Mouse (Mus musculus): ENCODE data around the gene Cbx1. TPM values are rescaled to one million over a fixed set of nuclear protein-coding genes. Genes with fewer than 3 reads are reported as not detected.

Gene Cbx1
- 94.8 and 99.7 TPM in 2 replicates for polyA plus RNA-seq (2014; fragmentation: Nextera tagmentation; extraction: Ambion mirVana)

DNA sequence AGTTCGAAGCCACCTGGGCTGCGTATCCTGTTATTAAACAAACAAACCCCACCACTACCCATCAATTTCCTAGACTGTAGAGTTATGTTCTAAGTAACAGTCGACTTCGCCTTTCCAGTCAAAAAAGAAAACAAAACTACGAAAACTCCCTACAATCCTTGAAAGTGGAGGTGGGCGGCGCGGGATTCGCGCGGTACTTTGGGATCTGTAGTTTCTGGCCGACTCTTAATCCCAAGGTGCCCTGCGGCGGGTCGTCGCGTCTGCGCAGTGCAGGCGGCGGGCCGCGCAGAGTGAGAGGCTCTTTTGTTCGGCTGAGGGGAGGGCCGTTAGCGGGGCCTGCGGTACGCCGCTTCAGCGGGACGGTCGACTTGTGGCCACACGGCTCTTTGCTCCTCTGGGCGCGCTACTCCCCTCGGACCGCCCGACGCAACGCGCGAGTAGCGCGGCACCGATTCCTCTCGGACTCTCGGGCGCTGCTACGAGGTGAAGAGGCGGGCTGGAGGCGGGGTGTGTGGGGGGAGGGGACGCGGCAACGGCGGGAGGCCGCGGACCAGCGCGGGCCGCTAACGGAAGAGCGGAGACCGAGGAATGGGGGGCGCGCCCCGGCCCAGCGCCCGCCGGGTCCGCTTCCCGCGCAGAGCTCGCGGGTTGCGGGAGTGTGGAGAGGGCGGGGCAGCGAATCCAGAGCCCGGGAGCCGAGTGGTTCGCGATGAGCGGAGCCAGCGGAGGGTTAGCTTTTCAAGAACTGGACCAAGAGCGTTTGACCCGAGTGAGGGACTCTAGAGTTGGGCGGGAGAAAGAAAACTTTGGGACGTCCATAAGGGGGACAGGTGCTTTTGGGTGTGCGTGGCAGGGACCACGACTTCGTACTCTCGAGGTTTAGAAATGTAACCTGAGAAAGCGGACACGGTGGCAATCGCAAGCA lies at the start of gene Cbx1:
Gene Cbx1 (plus strand): TSS at position 257 of the 925 bp plus-strand sequence.
- H3K4me2 ChIP-seq (ENCODE audit: low read length) = peak within 1 kb of the TSS; percentile 77
- peak within 1 kb of the TSS; percentile 95 for H3K4me3 ChIP-seq (ENCODE audit: low read depth, low read length)
- peaks cover 17% of the 10 kb centered on the region for H3K4me1 ChIP-seq (ENCODE audit: control insufficient read depth, insufficient read depth, low read length)
- WGBS = 1% methylated on average over 93 of the region's 93 CpGs
- H3K36me3 ChIP-seq (ENCODE audit: control insufficient read depth, insufficient read depth, low read length) = no peaks in the 10 kb centered on the region
- no peaks in the 10 kb centered on the region for H3K27me3 ChIP-seq (replicated peaks; ENCODE audit: control insufficient read depth, insufficient read depth, low read length)
- peak within 1 kb of the TSS; percentile 94 for H3K9ac ChIP-seq (ENCODE audit: low read length)
- ATAC-seq (peak; percentile 99), DNase-seq (ENCODE audit: low spot score) (peak; percentile 96)
- H3K27ac ChIP-seq (ENCODE audit: low read depth, low read length) = peak within 1 kb of the TSS; percentile 97
- no peaks in the 10 kb centered on the region for H3K9me3 ChIP-seq (replicated peaks; ENCODE audit: control insufficient read depth, low read length)

DNA sequence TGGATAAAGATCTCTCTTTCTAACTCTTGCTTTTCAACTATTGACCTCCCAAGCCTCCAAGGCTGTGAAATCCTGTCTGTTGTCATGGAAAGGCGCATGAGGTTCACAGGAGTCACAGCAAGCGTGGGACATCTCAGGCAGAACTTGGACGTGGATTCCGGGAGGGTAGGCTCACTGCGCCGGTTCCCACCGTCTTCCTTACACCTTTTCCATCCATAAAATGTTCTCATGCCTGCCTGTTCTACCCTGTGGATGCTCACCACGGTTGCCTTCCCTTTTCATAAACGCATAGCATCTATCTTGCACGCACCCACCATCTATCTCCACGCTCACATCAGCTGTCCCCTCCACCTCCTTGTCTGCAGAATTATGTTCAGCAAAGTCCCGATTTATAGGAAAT lies 48.1 kb upstream of the Cbx1 start:
- no peaks in the 10 kb centered on the region for H3K36me3 ChIP-seq (ENCODE audit: control insufficient read depth, insufficient read depth, low read length)
- H3K27ac ChIP-seq (ENCODE audit: low read depth, low read length) = no peak overlapping the region
- no peaks in the 10 kb centered on the region for H3K9me3 ChIP-seq (replicated peaks; ENCODE audit: control insufficient read depth, low read length)
- WGBS = 54% methylated on average over 12 of the region's 12 CpGs
- no peak overlapping the region for H3K9ac ChIP-seq (ENCODE audit: low read length)
- DNase-seq (ENCODE audit: low spot score) = no peak
- no peak overlapping the region for H3K4me3 ChIP-seq (ENCODE audit: low read depth, low read length)
- peaks cover 15% of the 10 kb centered on the region; the same call in 1 of the 2 replicates for H3K27me3 ChIP-seq (replicated peaks; ENCODE audit: control insufficient read depth, insufficient read depth, low read length)
- H3K4me2 ChIP-seq (ENCODE audit: low read length) = no peak overlapping the region
- no peak for ATAC-seq
- peaks cover 15% of the 10 kb centered on the region for H3K4me1 ChIP-seq (ENCODE audit: control insufficient read depth, insufficient read depth, low read length)

DNA sequence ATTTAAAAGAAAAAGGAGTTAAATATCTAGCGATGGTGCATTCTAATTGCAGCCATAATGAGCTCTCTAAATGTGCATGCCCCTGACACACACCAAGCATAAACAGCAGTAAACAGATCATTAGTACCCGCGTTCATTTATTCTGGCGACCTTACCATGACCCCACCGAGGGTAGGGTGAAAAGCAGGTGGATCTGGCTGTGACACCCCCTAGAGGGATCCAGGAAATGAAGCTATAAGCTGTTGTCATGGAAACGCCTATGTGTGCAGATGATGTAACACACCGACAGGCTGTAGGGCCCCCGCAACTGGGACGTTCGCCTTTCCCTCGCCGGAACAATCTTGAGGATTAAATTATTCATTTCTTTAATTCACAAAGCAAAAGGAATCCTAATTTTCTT lies 46.9 kb upstream of the Cbx1 start:
- 1% methylated on average over 12 of the region's 12 CpGs for WGBS
- peaks cover 10% of the 10 kb centered on the region; the same call in 1 of the 2 replicates for H3K27me3 ChIP-seq (replicated peaks; ENCODE audit: control insufficient read depth, insufficient read depth, low read length)
- H3K4me3 ChIP-seq (ENCODE audit: low read depth, low read length) = no peak overlapping the region
- no peak overlapping the region for H3K27ac ChIP-seq (ENCODE audit: low read depth, low read length)
- DNase-seq (ENCODE audit: low spot score) (peak; percentile 82), ATAC-seq (peak; percentile 78)
- peak overlapping the region; percentile 34 for H3K4me2 ChIP-seq (ENCODE audit: low read length)
- no peaks in the 10 kb centered on the region for H3K36me3 ChIP-seq (ENCODE audit: control insufficient read depth, insufficient read depth, low read length)
- H3K4me1 ChIP-seq (ENCODE audit: control insufficient read depth, insufficient read depth, low read length) = peaks cover 15% of the 10 kb centered on the region
- no peaks in the 10 kb centered on the region for H3K9me3 ChIP-seq (replicated peaks; ENCODE audit: control insufficient read depth, low read length)
- H3K9ac ChIP-seq (ENCODE audit: low read length) = no peak overlapping the region

DNA sequence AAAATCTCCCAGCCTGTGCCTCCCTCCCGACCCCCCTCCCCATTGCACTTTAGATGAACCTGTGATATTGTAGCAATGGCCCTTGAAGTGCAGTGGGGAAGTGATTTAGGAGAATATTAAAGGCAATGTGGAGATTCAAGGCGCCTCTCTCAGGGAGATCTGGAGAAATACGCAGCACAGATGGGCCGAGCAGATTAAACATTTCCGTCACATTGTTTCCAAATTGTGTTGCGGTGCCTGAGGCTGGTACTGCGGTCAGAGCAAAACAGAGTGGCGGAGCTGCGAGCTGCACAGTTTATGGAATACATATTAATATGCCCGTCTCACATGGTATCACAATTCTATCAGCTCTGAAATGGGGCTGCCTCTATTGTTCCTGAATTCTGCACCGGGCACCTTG lies 45.9 kb upstream of the Cbx1 start:
- no peak overlapping the region for H3K27ac ChIP-seq (ENCODE audit: low read depth, low read length)
- no peaks in the 10 kb centered on the region for H3K9me3 ChIP-seq (replicated peaks; ENCODE audit: control insufficient read depth, low read length)
- peaks cover 15% of the 10 kb centered on the region for H3K4me1 ChIP-seq (ENCODE audit: control insufficient read depth, insufficient read depth, low read length)
- DNase-seq (ENCODE audit: low spot score) (peak; percentile 64), ATAC-seq (no peak)
- no peak overlapping the region for H3K9ac ChIP-seq (ENCODE audit: low read length)
- H3K27me3 ChIP-seq (replicated peaks; ENCODE audit: control insufficient read depth, insufficient read depth, low read length) = peaks cover 10% of the 10 kb centered on the region; the same call in 1 of the 2 replicates
- H3K36me3 ChIP-seq (ENCODE audit: control insufficient read depth, insufficient read depth, low read length) = no peaks in the 10 kb centered on the region
- H3K4me2 ChIP-seq (ENCODE audit: low read length) = 0 out of 2 replicates have a peak overlapping the region, but pooled peaks have one; percentile 8
- H3K4me3 ChIP-seq (ENCODE audit: low read depth, low read length) = no peak overlapping the region
- WGBS = 25% methylated on average over 11 of the region's 11 CpGs

DNA sequence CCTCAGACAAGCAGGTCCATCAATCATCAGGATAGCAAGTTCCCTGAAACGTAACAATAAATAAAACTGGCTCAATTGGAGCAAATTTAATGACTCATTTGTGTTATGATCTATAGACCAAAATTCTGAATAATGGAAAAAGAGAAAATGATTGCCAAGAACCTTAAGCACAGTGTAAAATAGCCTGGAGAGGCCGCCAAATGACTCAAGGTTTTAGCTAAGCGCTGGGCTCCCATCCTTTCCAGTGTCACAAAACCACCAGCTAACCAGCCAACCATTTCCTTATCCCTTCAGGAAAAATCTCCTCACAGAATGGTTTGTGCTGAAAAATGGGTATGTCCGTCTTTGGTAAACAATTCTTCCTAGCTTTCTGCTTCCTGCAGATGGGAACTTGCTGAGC lies 45.0 kb upstream of the Cbx1 start:
- Histone ChIP-seq H3K4me1 (ENCODE audit: control insufficient read depth, insufficient read depth, low read length) (peaks cover 15% of the 10 kb centered on the region), H3K4me2 (ENCODE audit: low read length) (no peak overlapping the region), H3K4me3 (ENCODE audit: low read depth, low read length) (no peak overlapping the region), H3K9ac (ENCODE audit: low read length) (no peak overlapping the region), H3K9me3 (replicated peaks; ENCODE audit: control insufficient read depth, low read length) (no peaks in the 10 kb centered on the region), H3K27ac (ENCODE audit: low read depth, low read length) (no peak overlapping the region), H3K36me3 (ENCODE audit: control insufficient read depth, insufficient read depth, low read length) (no peaks in the 10 kb centered on the region), H3K27me3 (replicated peaks; ENCODE audit: control insufficient read depth, insufficient read depth, low read length) (peaks cover 6% of the 10 kb centered on the region; the same call in 1 of the 2 replicates)
- no peak for ATAC-seq
- no peak for DNase-seq (ENCODE audit: low spot score)
- 80% methylated on average over 4 of the region's 4 CpGs for WGBS

DNA sequence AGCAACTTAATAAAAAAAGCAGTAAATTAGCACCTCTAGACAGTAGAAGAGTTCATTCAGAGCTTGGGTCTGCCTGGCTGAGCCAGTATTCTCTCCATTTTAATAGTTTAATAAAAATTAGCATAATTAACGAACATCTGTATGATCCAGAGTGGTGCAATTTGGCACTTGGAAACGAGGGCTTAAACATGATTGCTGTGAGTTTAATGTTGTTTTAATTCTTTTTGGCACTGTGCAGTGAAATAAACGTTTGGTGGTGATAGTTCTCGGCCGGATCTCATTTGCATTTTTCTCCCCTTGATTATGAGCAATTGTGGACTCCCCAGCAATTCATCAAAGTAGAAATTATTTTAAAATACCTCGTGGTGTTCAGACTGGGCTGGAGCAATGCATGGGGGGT lies 42.3 kb upstream of the Cbx1 start:
- no peak for ATAC-seq
- peaks cover 10% of the 10 kb centered on the region for H3K4me1 ChIP-seq (ENCODE audit: control insufficient read depth, insufficient read depth, low read length)
- no peaks in the 10 kb centered on the region for H3K36me3 ChIP-seq (ENCODE audit: control insufficient read depth, insufficient read depth, low read length)
- no peak overlapping the region for H3K4me3 ChIP-seq (ENCODE audit: low read depth, low read length)
- no peaks in the 10 kb centered on the region; the same call in 1 of the 2 replicates for H3K27me3 ChIP-seq (replicated peaks; ENCODE audit: control insufficient read depth, insufficient read depth, low read length)
- 36% methylated on average over 6 of the region's 6 CpGs for WGBS
- no peak overlapping the region for H3K9ac ChIP-seq (ENCODE audit: low read length)
- DNase-seq (ENCODE audit: low spot score) = no peak
- no peak overlapping the region for H3K27ac ChIP-seq (ENCODE audit: low read depth, low read length)
- no peak overlapping the region for H3K4me2 ChIP-seq (ENCODE audit: low read length)
- H3K9me3 ChIP-seq (replicated peaks; ENCODE audit: control insufficient read depth, low read length) = no peaks in the 10 kb centered on the region

DNA sequence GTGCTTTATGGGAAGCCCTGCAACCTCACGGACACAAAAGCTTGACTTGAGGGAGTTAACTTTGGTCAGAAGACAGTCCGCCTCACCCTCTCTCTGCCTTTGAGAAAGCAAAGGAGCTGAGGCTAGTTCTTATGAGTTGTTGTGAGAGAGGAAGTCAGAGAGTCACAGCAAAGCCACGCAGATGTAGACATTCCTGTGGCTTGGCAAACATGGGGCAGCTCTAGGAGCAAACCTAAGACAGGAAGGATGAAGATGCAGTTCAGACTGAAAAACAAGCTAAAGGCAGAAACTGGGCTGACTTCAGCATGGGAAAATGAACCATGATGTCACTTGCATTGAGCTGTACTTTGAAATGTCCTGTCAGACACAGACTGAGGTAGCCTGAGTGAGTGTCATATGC lies 41.4 kb upstream of the Cbx1 start:
- Histone ChIP-seq H3K4me3 (ENCODE audit: low read depth, low read length) (no peak overlapping the region), H3K4me1 (ENCODE audit: control insufficient read depth, insufficient read depth, low read length) (peaks cover 1% of the 10 kb centered on the region; the same call in 1 of the 2 replicates), H3K9ac (ENCODE audit: low read length) (no peak overlapping the region), H3K4me2 (ENCODE audit: low read length) (no peak overlapping the region), H3K27ac (ENCODE audit: low read depth, low read length) (no peak overlapping the region), H3K27me3 (replicated peaks; ENCODE audit: control insufficient read depth, insufficient read depth, low read length) (no peaks in the 10 kb centered on the region; the same call in 1 of the 2 replicates), H3K9me3 (replicated peaks; ENCODE audit: control insufficient read depth, low read length) (no peaks in the 10 kb centered on the region), H3K36me3 (ENCODE audit: control insufficient read depth, insufficient read depth, low read length) (no peaks in the 10 kb centered on the region)
- ATAC-seq (no peak), DNase-seq (ENCODE audit: low spot score) (no peak)
- 54% methylated on average over 3 of the region's 3 CpGs for WGBS

DNA sequence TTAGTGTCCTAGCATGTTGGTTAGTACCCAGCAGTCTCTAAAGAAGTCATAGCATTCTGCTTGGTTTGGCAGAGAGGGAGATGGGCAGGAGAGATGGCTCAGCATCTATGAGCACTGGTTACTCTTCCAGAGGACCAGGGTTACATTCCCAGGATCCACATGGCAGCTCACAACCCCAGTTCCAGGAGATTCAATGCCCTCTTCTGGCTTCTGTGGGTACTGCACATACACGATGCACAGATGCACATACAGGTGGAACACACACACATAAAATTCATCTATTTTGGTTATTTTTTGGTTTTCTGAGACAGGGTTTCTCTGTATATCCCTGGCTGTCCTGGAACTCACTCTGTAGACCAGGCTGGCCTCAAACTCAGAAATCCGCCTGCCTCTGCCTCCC lies 33.6 kb upstream of the Cbx1 start:
- H3K4me3 ChIP-seq (ENCODE audit: low read depth, low read length) = no peak overlapping the region
- ATAC-seq = no peak
- H3K9ac ChIP-seq (ENCODE audit: low read length) = no peak overlapping the region
- H3K36me3 ChIP-seq (ENCODE audit: control insufficient read depth, insufficient read depth, low read length) = no peaks in the 10 kb centered on the region
- no peaks in the 10 kb centered on the region for H3K27me3 ChIP-seq (replicated peaks; ENCODE audit: control insufficient read depth, insufficient read depth, low read length)
- H3K9me3 ChIP-seq (replicated peaks; ENCODE audit: control insufficient read depth, low read length) = no peaks in the 10 kb centered on the region
- no peak overlapping the region for H3K27ac ChIP-seq (ENCODE audit: low read depth, low read length)
- no peak for DNase-seq (ENCODE audit: low spot score)
- no peaks in the 10 kb centered on the region for H3K4me1 ChIP-seq (ENCODE audit: control insufficient read depth, insufficient read depth, low read length)
- 100% methylated on average over 2 of the region's 2 CpGs for WGBS
- H3K4me2 ChIP-seq (ENCODE audit: low read length) = no peak overlapping the region

DNA sequence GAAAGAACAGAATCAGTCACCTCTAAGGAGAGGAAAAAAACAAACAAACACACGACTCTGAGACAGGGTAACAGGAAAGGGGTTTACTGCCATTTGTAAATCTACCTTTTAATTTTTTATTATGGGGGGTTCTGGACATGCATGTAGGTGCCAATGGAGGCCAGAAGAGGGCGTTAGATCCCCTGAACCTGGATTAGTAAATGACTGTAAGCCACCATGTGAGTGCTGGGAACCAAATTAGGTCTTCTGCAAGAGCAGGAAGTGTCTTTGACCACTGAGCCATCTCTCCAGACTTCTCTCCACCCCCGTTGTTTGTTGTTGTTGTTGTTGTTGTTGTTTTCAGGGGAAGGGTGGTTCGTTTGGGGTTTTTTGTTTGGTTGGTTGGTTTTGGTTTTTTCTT lies 31.5 kb upstream of the Cbx1 start:
- Histone ChIP-seq H3K36me3 (ENCODE audit: control insufficient read depth, insufficient read depth, low read length) (no peaks in the 10 kb centered on the region), H3K27me3 (replicated peaks; ENCODE audit: control insufficient read depth, insufficient read depth, low read length) (no peaks in the 10 kb centered on the region), H3K4me2 (ENCODE audit: low read length) (no peak overlapping the region), H3K4me3 (ENCODE audit: low read depth, low read length) (no peak overlapping the region), H3K9me3 (replicated peaks; ENCODE audit: control insufficient read depth, low read length) (no peaks in the 10 kb centered on the region), H3K9ac (ENCODE audit: low read length) (no peak overlapping the region), H3K27ac (ENCODE audit: low read depth, low read length) (no peak overlapping the region), H3K4me1 (ENCODE audit: control insufficient read depth, insufficient read depth, low read length) (no peaks in the 10 kb centered on the region)
- DNase-seq (ENCODE audit: low spot score) (no peak), ATAC-seq (no peak)
- WGBS = 56% methylated on average over 4 of the region's 4 CpGs
